Comparison of ENCODE assay signal across 11 mouse cellular contexts in genomic region chr11:113087084-113087483, GRCm38 (mm10).
DNase-seq lines count a peak whose midpoint lies in the region; ATAC-seq and TF ChIP-seq lines count a peak whose summit lies in the region.
"Had no signal": no experiment of that assay in that cellular context is flagged by ENCODE, and none has a peak within 500 bp of the region (broad histone marks: within the 10 kb centered on the region; RNA-seq: fewer than 3 reads in every experiment).

No protein-coding gene starts in this region.

- no peak for TF ChIP-seq CTCF in testis, adult 2 months (IDR thresholded peaks at IDR 0.05; ENCODE audit: control insufficient read depth, insufficient read depth, insufficient replicate concordance, low read depth, low read length)
- no peak for TF ChIP-seq CTCF in stomach, postnatal 0 days (IDR thresholded peaks at IDR 0.05; ENCODE audit: low read depth)

- H3K9ac ChIP-seq in hindbrain, embryonic 12.5 days: no peak overlapping the region; the same call in 1 of the 2 replicates
- no peak overlapping the region for H3K9ac ChIP-seq in hindbrain, embryonic 11.5 days (ENCODE audit: low read depth, low read length)
- peak overlapping the region; percentile 34; the same call in 1 of the 2 replicates for H3K9ac ChIP-seq in intestine, embryonic 16.5 days (ENCODE audit: low read depth, low read length)
- H3K9ac ChIP-seq in stomach, postnatal 0 days (ENCODE audit: low read length): no peak overlapping the region

- no peak for DNase-seq in hindbrain, embryonic 11.5 days (ENCODE audit: low spot score)
- DNase-seq in testis, postnatal 10 days (ENCODE audit: low spot score): no peak
- no peak for DNase-seq in stomach, postnatal 0 days (ENCODE audit: low spot score)
- DNase-seq in urinary bladder, postnatal 14 days (ENCODE audit: low spot score): no peak
- DNase-seq in gastrocnemius, postnatal 4 days (ENCODE audit: low spot score in 2 of 2): no peak
- DNase-seq: cerebellum, adult 2 months; left cerebral cortex, postnatal 4 days had no signal

- H3K4me2 ChIP-seq in hindbrain, embryonic 12.5 days (replicated peaks): 0 out of 2 replicates have a peak overlapping the region, but pooled peaks have one; percentile 4
- no peak overlapping the region for H3K4me2 ChIP-seq in hindbrain, embryonic 11.5 days (replicated peaks; ENCODE audit: low read depth, low read length)
- peak overlapping the region; percentile 51 for H3K4me2 ChIP-seq in intestine, embryonic 16.5 days (ENCODE audit: low read depth, low read length)
- H3K4me2 ChIP-seq in stomach, postnatal 0 days (replicated peaks; ENCODE audit: low read depth): peak overlapping the region; percentile 40

- TF ChIP-seq POLR2A in testis, adult 2 months (IDR thresholded peaks at IDR 0.05; ENCODE audit: control insufficient read depth, low read depth, low read length): no peak

- H3K9me3 ChIP-seq in hindbrain, embryonic 12.5 days (replicated peaks): no peaks in the 10 kb centered on the region
- no peaks in the 10 kb centered on the region for H3K9me3 ChIP-seq in hindbrain, embryonic 11.5 days (ENCODE audit: control insufficient read depth, low read length)
- H3K9me3 ChIP-seq in intestine, embryonic 16.5 days (ENCODE audit: control insufficient read depth, low read length): no peaks in the 10 kb centered on the region
- H3K9me3 ChIP-seq in stomach, postnatal 0 days (ENCODE audit: control insufficient read depth, low read length): no peaks in the 10 kb centered on the region

- ATAC-seq in hindbrain, embryonic 12.5 days (ENCODE audit: low FRiP score): no peak
- ATAC-seq in hindbrain, embryonic 11.5 days (ENCODE audit: low FRiP score): no peak
- ATAC-seq in intestine, embryonic 16.5 days: peak; percentile 81
- no peak for ATAC-seq in stomach, postnatal 0 days (ENCODE audit: low FRiP score, low TSS enrichment)

- H3K36me3 ChIP-seq in hindbrain, embryonic 12.5 days: no peaks in the 10 kb centered on the region
- H3K36me3 ChIP-seq in hindbrain, embryonic 11.5 days (ENCODE audit: control insufficient read depth, insufficient read depth, low read length): no peaks in the 10 kb centered on the region
- H3K36me3 ChIP-seq in testis, adult 2 months (ENCODE audit: control insufficient read depth, insufficient read depth, low read length): no peaks in the 10 kb centered on the region
- H3K36me3 ChIP-seq in intestine, embryonic 16.5 days (ENCODE audit: control insufficient read depth, insufficient read depth, low read length): no peaks in the 10 kb centered on the region
- H3K36me3 ChIP-seq in stomach, postnatal 0 days (ENCODE audit: control insufficient read depth, insufficient read depth, low read length): no peaks in the 10 kb centered on the region

- H3K27ac ChIP-seq in hindbrain, embryonic 12.5 days: no peak overlapping the region
- no peak overlapping the region for H3K27ac ChIP-seq in hindbrain, embryonic 11.5 days (ENCODE audit: low read depth, low read length)
- H3K27ac ChIP-seq in testis, adult 2 months (ENCODE audit: control insufficient read depth, insufficient read depth, low read depth, low read length): peak overlapping the region; percentile 32; the same call in 1 of the 2 replicates
- peak overlapping the region; percentile 74 for H3K27ac ChIP-seq in intestine, embryonic 16.5 days (ENCODE audit: low read length)
- peak overlapping the region; percentile 69 for H3K27ac ChIP-seq in stomach, postnatal 0 days (replicated peaks)

- WGBS in hindbrain, embryonic 12.5 days: 70% methylated on average over 9 of the region's 9 CpGs
- WGBS in hindbrain, embryonic 11.5 days: 70% methylated on average over 9 of the region's 9 CpGs
- WGBS in intestine, embryonic 16.5 days: 31% methylated on average over 9 of the region's 9 CpGs
- 13% methylated on average over 9 of the region's 9 CpGs for WGBS in stomach, postnatal 0 days

- TF ChIP-seq EP300 in stomach, postnatal 0 days (optimal IDR thresholded peaks at IDR 0.05): no peak

- H3K27me3 ChIP-seq in hindbrain, embryonic 12.5 days: no peaks in the 10 kb centered on the region
- H3K27me3 ChIP-seq in hindbrain, embryonic 11.5 days (ENCODE audit: control insufficient read depth, insufficient read depth, low read length): no peaks in the 10 kb centered on the region
- H3K27me3 ChIP-seq in testis, adult 2 months (ENCODE audit: control insufficient read depth, insufficient read depth, low read length): no peaks in the 10 kb centered on the region
- H3K27me3 ChIP-seq in intestine, embryonic 16.5 days (replicated peaks; ENCODE audit: control insufficient read depth, insufficient read depth, low read length): no peaks in the 10 kb centered on the region
- no peaks in the 10 kb centered on the region for H3K27me3 ChIP-seq in stomach, postnatal 0 days (ENCODE audit: control insufficient read depth, insufficient read depth, low read length)
- H3K27me3 ChIP-seq: megakaryocyte, embryonic 14.5 days had no signal

- no peak overlapping the region for H3K4me3 ChIP-seq in hindbrain, embryonic 12.5 days
- H3K4me3 ChIP-seq in hindbrain, embryonic 11.5 days (ENCODE audit: low read depth, low read length): no peak overlapping the region
- H3K4me3 ChIP-seq in testis, adult 2 months (ENCODE audit: control insufficient read depth, low read depth, low read length): no peak overlapping the region
- H3K4me3 ChIP-seq in intestine, embryonic 16.5 days (ENCODE audit: low read length): peak overlapping the region; percentile 4; the same call in 1 of the 2 replicates
- no peak overlapping the region; the same call in 1 of the 2 replicates for H3K4me3 ChIP-seq in stomach, postnatal 0 days (ENCODE audit: low read depth, low read length)
- H3K4me3 ChIP-seq: megakaryocyte, embryonic 14.5 days had no signal

- H3K4me1 ChIP-seq in hindbrain, embryonic 12.5 days: peaks cover 8% of the 10 kb centered on the region
- no peaks in the 10 kb centered on the region for H3K4me1 ChIP-seq in hindbrain, embryonic 11.5 days (replicated peaks; ENCODE audit: control insufficient read depth, insufficient read depth, low read length)
- no peaks in the 10 kb centered on the region for H3K4me1 ChIP-seq in testis, adult 2 months (ENCODE audit: control insufficient read depth, insufficient read depth, low read length)
- H3K4me1 ChIP-seq in intestine, embryonic 16.5 days (ENCODE audit: control insufficient read depth, insufficient read depth, low read length): peaks cover 27% of the 10 kb centered on the region
- peaks cover 6% of the 10 kb centered on the region; the same call in 1 of the 2 replicates for H3K4me1 ChIP-seq in stomach, postnatal 0 days (replicated peaks; ENCODE audit: control insufficient read depth, insufficient read depth)
- H3K4me1 ChIP-seq: megakaryocyte, embryonic 14.5 days had no signal

Comparison
In these comparisons a context has a peak if more than half of its experiments do, and no peak if none do; other contexts are left out.
1. H3K27ac ChIP-seq: peak in testis, adult 2 months (single experiment), intestine, embryonic 16.5 days (single experiment) and stomach, postnatal 0 days (single experiment); none in hindbrain, embryonic 12.5 days (single experiment) and hindbrain, embryonic 11.5 days (single experiment).